Mouse (Mus musculus) G1E (cell line): Measurements from ENCODE around the gene Hand2. TPM values are rescaled to one million over a fixed set of nuclear protein-coding genes. Genes with fewer than 3 reads are reported as not detected.

Experiments used
- ATAC-seq: 2 replicates; pipeline ENCODE4 v1.8.0; 2016; ENCODE audit warnings: mild to moderate bottlenecking; ENCODE audit not compliant: insufficient number of reproducible peaks, poor library complexity, low FRiP score, severe bottlenecking; ENCODE audit errors: extremely low read depth
- DNase-seq: peaks from one replicate; pipeline ENCODE4 v3.0.0; 2012; ENCODE audit warnings: low spot score
- H3K27me3 ChIP-seq: 2 replicates; pipeline ENCODE4 v1.6.1; 2012; ENCODE audit warnings: mild to moderate bottlenecking, low read length, inconsistent platforms; ENCODE audit not compliant: insufficient read depth
- H3K36me3 ChIP-seq: replicated peaks from 2 replicates; pipeline ENCODE3; 2012; ENCODE audit warnings: mild to moderate bottlenecking, inconsistent platforms
- H3K4me1 ChIP-seq: 2 replicates; pipeline ENCODE4 v1.6.1; 2012; ENCODE audit warnings: low read depth, low read length, inconsistent platforms, mixed read lengths; ENCODE audit not compliant: insufficient read depth
- H3K4me3 ChIP-seq: 2 replicates; pipeline ENCODE4 v1.5.1; 2012; ENCODE audit warnings: low read depth, mild to moderate bottlenecking, inconsistent platforms, low read length, moderate library complexity, mixed read lengths
- H3K9me3 ChIP-seq: replicated peaks from 2 replicates; pipeline ENCODE4 v1.6.1; 2012; ENCODE audit warnings: inconsistent platforms
- CTCF ChIP-seq: IDR thresholded peaks from 2 replicates; pipeline ENCODE4 v1.5.1; 2012; ENCODE audit warnings: low read depth, low read length, inconsistent platforms, mixed read lengths
- GATA1 ChIP-seq: IDR thresholded peaks from 2 replicates; pipeline ENCODE4 v1.6.1; 2012; ENCODE audit warnings: borderline replicate concordance, low read length, inconsistent platforms, mixed read lengths
- GATA2 ChIP-seq: IDR thresholded peaks from 2 replicates; pipeline ENCODE4 v1.6.1; 2012; ENCODE audit warnings: low read depth, low read length, inconsistent platforms, borderline replicate concordance
- POLR2AphosphoS5 ChIP-seq: IDR thresholded peaks from 2 replicates; pipeline ENCODE4 v1.6.1; 2012; ENCODE audit warnings: low read depth, low read length, inconsistent platforms; ENCODE audit not compliant: insufficient replicate concordance
- TAL1 ChIP-seq: conservative IDR thresholded peaks from 2 replicates; pipeline ENCODE4 v1.6.1; 2012; ENCODE audit warnings: low read depth, low read length, inconsistent platforms, mixed read lengths
- polyA plus RNA-seq: library from polyadenylated mRNA; stranded (reverse); fragments of >175 nt; gene quantifications from 2 replicates; pipeline ENCODE4 v1.2.3, GENCODE M21; 2012
- total RNA-seq, 2 experiments: library from RNA; stranded (forward) in 1 of 2; stranded (reverse) in 1 of 2; fragments of 200-1000 nt in 1 of 2; fragments of >200 nt in 1 of 2; fragmentation: Nextera tagmentation in 1 of 2; gene quantifications; 2 replicates each; pipeline ENCODE4 v1.2.3; 2014 to 2017

The Hand2 gene
- total RNA-seq (2014; fragmentation: Nextera tagmentation), result not detected in 2 replicates
- not detected in 2 replicates for total RNA-seq (2017)
- polyA plus RNA-seq, result not detected in 2 replicates

- DNase-seq, result no peak
- Histone ChIP-seq H3K4me3 (no peak within 1 kb of the TSS), H3K9me3 (peaks cover 5% of the 10 kb centered on the region; the same call in 1 of the 2 replicates), H3K4me1 (no peaks in the 10 kb centered on the region), H3K36me3 (no peaks in the 10 kb centered on the region), H3K27me3 (peaks cover 48% of the 10 kb centered on the region)
- TF ChIP-seq GATA1 (no peak), GATA2 (no peak), POLR2AphosphoS5 (no peak), TAL1 (no peak), CTCF (no peak)
- ATAC-seq, result no peak
Observed at GRCm38 (mm10) chr8:57320851-57321743, at the start of gene Hand2. TSS of gene Hand2 (plus strand) at chr8:57320983.

GRCm38 (mm10) chr8:57273055-57273454 is 47.7 kb upstream of the Hand2 start:
- TF ChIP-seq GATA1 (no peak), GATA2 (no peak), POLR2AphosphoS5 (no peak), TAL1 (no peak), CTCF (no peak)
- Histone ChIP-seq H3K4me1 (no peaks in the 10 kb centered on the region), H3K9me3 (no peaks in the 10 kb centered on the region), H3K36me3 (no peaks in the 10 kb centered on the region), H3K4me3 (no peak overlapping the region), H3K27me3 (no peaks in the 10 kb centered on the region)
- DNase-seq, result no peak
- no peak for ATAC-seq

- Histone ChIP-seq H3K36me3 (no peaks in the 10 kb centered on the region), H3K4me3 (no peak overlapping the region), H3K27me3 (no peaks in the 10 kb centered on the region), H3K4me1 (no peaks in the 10 kb centered on the region), H3K9me3 (no peaks in the 10 kb centered on the region)
- TF ChIP-seq CTCF (no peak), TAL1 (no peak), GATA1 (no peak), GATA2 (no peak), POLR2AphosphoS5 (no peak)
- DNase-seq (no peak), ATAC-seq (no peak)
Observed at GRCm38 (mm10) chr8:57293441-57293840, 27.3 kb upstream of the Hand2 start.

- DNase-seq (no peak), ATAC-seq (no peak)
- Histone ChIP-seq H3K36me3 (no peaks in the 10 kb centered on the region), H3K4me1 (no peaks in the 10 kb centered on the region), H3K27me3 (no peaks in the 10 kb centered on the region), H3K4me3 (no peak overlapping the region), H3K9me3 (no peaks in the 10 kb centered on the region)
- no peak for TF ChIP-seq TAL1
- TF ChIP-seq GATA1, result no peak
- TF ChIP-seq POLR2AphosphoS5, result no peak
- no peak for TF ChIP-seq CTCF
- TF ChIP-seq GATA2, result no peak
Observed at GRCm38 (mm10) chr8:57303513-57303912, 17.3 kb upstream of the Hand2 start.

GRCm38 (mm10) chr8:57304944-57305343 is 15.8 kb upstream of the Hand2 start:
- no peaks in the 10 kb centered on the region for H3K36me3 ChIP-seq
- no peaks in the 10 kb centered on the region for H3K4me1 ChIP-seq
- no peaks in the 10 kb centered on the region for H3K9me3 ChIP-seq
- H3K27me3 ChIP-seq, result no peaks in the 10 kb centered on the region
- no peak for TF ChIP-seq GATA1
- no peak for TF ChIP-seq POLR2AphosphoS5
- no peak for TF ChIP-seq GATA2
- no peak for TF ChIP-seq CTCF
- TF ChIP-seq TAL1, result no peak
- no peak overlapping the region for H3K4me3 ChIP-seq
- ATAC-seq, result 0 out of 2 replicates have a peak, but pooled peaks have one; percentile 28
- DNase-seq, result no peak

DNA sequence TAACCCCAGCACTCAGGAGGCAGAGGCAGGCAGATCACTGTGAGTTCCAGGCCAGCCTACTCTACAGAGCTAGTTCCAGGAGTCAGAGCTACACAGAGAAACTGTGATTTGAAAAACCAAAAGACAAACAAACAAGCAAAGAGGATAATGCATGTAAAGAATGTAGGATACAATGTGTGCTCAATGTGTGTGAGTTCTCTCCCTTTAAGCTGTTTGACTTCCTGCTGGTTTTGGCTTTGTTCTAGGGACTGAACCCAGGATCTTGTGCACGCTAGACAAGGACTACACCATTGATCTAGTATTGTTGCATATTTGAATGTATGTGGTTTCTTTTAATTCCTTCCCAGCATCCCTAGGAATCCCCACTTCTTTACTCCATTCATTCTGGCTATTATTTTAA is 14.3 kb upstream of the Hand2 start:
- DNase-seq (no peak), ATAC-seq (no peak)
- Histone ChIP-seq H3K36me3 (no peaks in the 10 kb centered on the region), H3K4me3 (no peak overlapping the region), H3K27me3 (no peaks in the 10 kb centered on the region), H3K4me1 (no peaks in the 10 kb centered on the region), H3K9me3 (no peaks in the 10 kb centered on the region)
- TF ChIP-seq CTCF (no peak), TAL1 (no peak), GATA1 (no peak), GATA2 (no peak), POLR2AphosphoS5 (no peak)
